Mouse (Mus musculus) liver, embryonic 14.5 days (tissue): ENCODE results near the gene Plin5.

Experiments used
- CTCF ChIP-seq: IDR thresholded peaks from 2 replicates; pipeline ENCODE4 v1.5.1; 2016; ENCODE audit warnings: antibody characterized with exemption, low read depth, control low read depth
- EP300 ChIP-seq: IDR thresholded peaks from 2 replicates; pipeline ENCODE4 v1.6.1; 2016; ENCODE audit warnings: antibody characterized with exemption, low read depth

DNA sequence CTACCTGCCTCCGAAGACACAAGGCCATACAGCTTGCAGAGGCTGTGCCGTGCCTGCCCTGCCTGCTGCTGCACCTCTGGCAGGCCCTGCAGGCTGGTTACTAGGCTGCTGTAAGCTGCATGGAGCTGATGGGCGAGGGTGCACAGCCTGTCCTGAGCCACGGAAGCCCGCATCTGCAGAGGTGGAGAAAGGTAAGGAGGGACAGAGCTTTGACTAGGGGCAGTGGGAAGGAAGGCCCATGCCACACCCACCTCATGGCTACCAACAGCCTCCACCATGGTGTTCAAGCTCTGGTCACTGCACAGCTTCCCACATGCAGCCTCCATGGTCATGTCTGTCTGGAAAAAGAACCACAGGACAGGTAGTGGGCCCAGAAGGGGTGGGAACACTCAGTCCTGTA, 15.2 kb downstream of the Plin5 start:
- no peak for TF ChIP-seq EP300
- TF ChIP-seq CTCF: no peak
